Mouse (Mus musculus): ENCODE measurements at regions not wholly inside any gene's neighbourhood (a gene's known extent, or its start where the extent isn't known, plus 50 kb on each side); places are given as distances from the start of the nearest gene placed in this dataset.

- H3K4me1 ChIP-seq, result 0 out of 2 replicates have a peak, but pooled peaks cover 2% of the 10 kb centered on the region
- no peak overlapping the region for H3K4me3 ChIP-seq (replicated peaks)
- H3K4me2 ChIP-seq, result no peak overlapping the region
- no peak overlapping the region for H3K27ac ChIP-seq
- H3K9ac ChIP-seq, result no peak overlapping the region
- no peaks in the 10 kb centered on the region for H3K36me3 ChIP-seq
- H3K9me3 ChIP-seq, result no peaks in the 10 kb centered on the region
- no peaks in the 10 kb centered on the region for H3K27me3 ChIP-seq (replicated peaks)
- 45% methylated on average over 2 of the region's 2 CpGs for WGBS
- no peak for ATAC-seq (ENCODE audit: insufficient read depth, low FRiP score, low read depth)
Observed at GRCm38 (mm10) chr1:72014580-72014979, 197.5 kb downstream of the Mreg start.

GRCm38 (mm10) chr1:72013863-72014262, 198.2 kb downstream of the Mreg start:
- no peak overlapping the region for H3K9ac ChIP-seq
- H3K4me2 ChIP-seq, result no peak overlapping the region
- no peak overlapping the region for H3K27ac ChIP-seq
- WGBS, result 73% methylated on average over 7 of the region's 7 CpGs
- H3K27me3 ChIP-seq (replicated peaks), result no peaks in the 10 kb centered on the region
- H3K4me1 ChIP-seq, result 0 out of 2 replicates have a peak, but pooled peaks cover 2% of the 10 kb centered on the region
- no peaks in the 10 kb centered on the region for H3K9me3 ChIP-seq
- ATAC-seq (ENCODE audit: insufficient read depth, low FRiP score, low read depth), result no peak
- no peak overlapping the region for H3K4me3 ChIP-seq (replicated peaks)
- no peaks in the 10 kb centered on the region for H3K36me3 ChIP-seq

- Histone ChIP-seq H3K9ac (no peak overlapping the region), H3K36me3 (no peaks in the 10 kb centered on the region), H3K4me3 (replicated peaks) (no peak overlapping the region), H3K4me2 (no peak overlapping the region), H3K27me3 (replicated peaks) (no peaks in the 10 kb centered on the region), H3K27ac (no peak overlapping the region), H3K9me3 (no peaks in the 10 kb centered on the region), H3K4me1 (0 out of 2 replicates have a peak, but pooled peaks cover 2% of the 10 kb centered on the region)
- WGBS, result 60% methylated on average over 7 of the region's 7 CpGs
- no peak for ATAC-seq (ENCODE audit: insufficient read depth, low FRiP score, low read depth)
Observed at GRCm38 (mm10) chr1:72012710-72013109, 199.4 kb downstream of the Mreg start.

- 27% methylated on average over 7 of the region's 7 CpGs for WGBS
- Histone ChIP-seq H3K36me3 (no peaks in the 10 kb centered on the region), H3K4me3 (replicated peaks) (no peak overlapping the region), H3K9ac (no peak overlapping the region), H3K27me3 (replicated peaks) (no peaks in the 10 kb centered on the region), H3K4me2 (no peak overlapping the region), H3K27ac (no peak overlapping the region), H3K9me3 (no peaks in the 10 kb centered on the region), H3K4me1 (0 out of 2 replicates have a peak, but pooled peaks cover 2% of the 10 kb centered on the region)
- no peak for ATAC-seq (ENCODE audit: insufficient read depth, low FRiP score, low read depth)
Observed at GRCm38 (mm10) chr1:72009270-72009928, 202.7 kb downstream of the Mreg start.

- H3K4me2 ChIP-seq, result no peak overlapping the region
- H3K9ac ChIP-seq, result no peak overlapping the region
- no peaks in the 10 kb centered on the region for H3K9me3 ChIP-seq
- H3K36me3 ChIP-seq, result no peaks in the 10 kb centered on the region
- 0 out of 2 replicates have a peak, but pooled peaks cover 3% of the 10 kb centered on the region for H3K4me1 ChIP-seq
- H3K4me3 ChIP-seq (replicated peaks), result no peak overlapping the region
- no peak overlapping the region for H3K27ac ChIP-seq
- ATAC-seq (ENCODE audit: insufficient read depth, low FRiP score, low read depth), result no peak
- 73% methylated on average over 7 of the region's 7 CpGs for WGBS
- no peaks in the 10 kb centered on the region for H3K27me3 ChIP-seq (replicated peaks)
Observed at GRCm38 (mm10) chr1:72006696-72007291, 205.3 kb downstream of the Mreg start.

GRCm38 (mm10) chr1:72005956-72006355, 206.2 kb downstream of the Mreg start:
- H3K9me3 ChIP-seq, result no peaks in the 10 kb centered on the region
- no peaks in the 10 kb centered on the region for H3K27me3 ChIP-seq (replicated peaks)
- no peak overlapping the region for H3K4me3 ChIP-seq (replicated peaks)
- no peak for ATAC-seq (ENCODE audit: insufficient read depth, low FRiP score, low read depth)
- 63% methylated on average over 8 of the region's 8 CpGs for WGBS
- H3K36me3 ChIP-seq, result no peaks in the 10 kb centered on the region
- H3K27ac ChIP-seq, result no peak overlapping the region
- no peak overlapping the region for H3K4me2 ChIP-seq
- 0 out of 2 replicates have a peak, but pooled peaks cover 3% of the 10 kb centered on the region for H3K4me1 ChIP-seq
- no peak overlapping the region for H3K9ac ChIP-seq

GRCm38 (mm10) chr1:72005550-72005949, 206.6 kb downstream of the Mreg start:
- 75% methylated on average over 7 of the region's 7 CpGs for WGBS
- no peak overlapping the region for H3K27ac ChIP-seq
- H3K9ac ChIP-seq, result no peak overlapping the region
- no peak for ATAC-seq (ENCODE audit: insufficient read depth, low FRiP score, low read depth)
- H3K36me3 ChIP-seq, result no peaks in the 10 kb centered on the region
- H3K4me3 ChIP-seq (replicated peaks), result no peak overlapping the region
- no peak overlapping the region for H3K4me2 ChIP-seq
- no peaks in the 10 kb centered on the region for H3K27me3 ChIP-seq (replicated peaks)
- H3K4me1 ChIP-seq, result 0 out of 2 replicates have a peak, but pooled peaks cover 3% of the 10 kb centered on the region
- no peaks in the 10 kb centered on the region for H3K9me3 ChIP-seq

- no peak overlapping the region for H3K9ac ChIP-seq
- no peak overlapping the region for H3K4me2 ChIP-seq
- no peaks in the 10 kb centered on the region for H3K27me3 ChIP-seq (replicated peaks)
- no peak overlapping the region for H3K4me3 ChIP-seq (replicated peaks)
- no peaks in the 10 kb centered on the region for H3K9me3 ChIP-seq
- H3K27ac ChIP-seq, result peak overlapping the region; percentile 70
- WGBS, result 76% methylated on average over 14 of the region's 14 CpGs
- no peak for ATAC-seq (ENCODE audit: insufficient read depth, low FRiP score, low read depth)
- H3K4me1 ChIP-seq, result 0 out of 2 replicates have a peak, but pooled peaks cover 3% of the 10 kb centered on the region
- H3K36me3 ChIP-seq, result no peaks in the 10 kb centered on the region
Observed at GRCm38 (mm10) chr1:72003424-72004278, 208.5 kb downstream of the Mreg start.

GRCm38 (mm10) chr1:72002471-72003116, 209.5 kb downstream of the Mreg start:
- no peaks in the 10 kb centered on the region for H3K9me3 ChIP-seq
- WGBS, result 34% methylated on average over 9 of the region's 9 CpGs
- no peak overlapping the region for H3K9ac ChIP-seq
- ATAC-seq (ENCODE audit: insufficient read depth, low FRiP score, low read depth), result peak; percentile 89
- H3K27ac ChIP-seq, result peak overlapping the region; percentile 70
- no peaks in the 10 kb centered on the region for H3K27me3 ChIP-seq (replicated peaks)
- H3K4me2 ChIP-seq, result no peak overlapping the region
- no peaks in the 10 kb centered on the region for H3K36me3 ChIP-seq
- 0 out of 2 replicates have a peak, but pooled peaks cover 3% of the 10 kb centered on the region for H3K4me1 ChIP-seq
- no peak overlapping the region for H3K4me3 ChIP-seq (replicated peaks)

- no peaks in the 10 kb centered on the region for H3K27me3 ChIP-seq (replicated peaks)
- 0 out of 2 replicates have a peak, but pooled peaks cover 3% of the 10 kb centered on the region for H3K4me1 ChIP-seq
- no peak overlapping the region for H3K9ac ChIP-seq
- no peak overlapping the region for H3K4me3 ChIP-seq (replicated peaks)
- no peaks in the 10 kb centered on the region for H3K9me3 ChIP-seq
- ATAC-seq (ENCODE audit: insufficient read depth, low FRiP score, low read depth), result no peak
- no peaks in the 10 kb centered on the region for H3K36me3 ChIP-seq
- WGBS, result 84% methylated on average over 2 of the region's 2 CpGs
- H3K4me2 ChIP-seq, result no peak overlapping the region
- no peak overlapping the region for H3K27ac ChIP-seq
Observed at GRCm38 (mm10) chr1:72000741-72001140, 211.4 kb downstream of the Mreg start.

- Histone ChIP-seq H3K4me1 (no peaks in the 10 kb centered on the region), H3K27me3 (replicated peaks) (no peaks in the 10 kb centered on the region), H3K36me3 (no peaks in the 10 kb centered on the region), H3K9ac (no peak overlapping the region), H3K9me3 (no peaks in the 10 kb centered on the region), H3K4me2 (no peak overlapping the region), H3K4me3 (replicated peaks) (no peak overlapping the region), H3K27ac (no peak overlapping the region)
- WGBS, result 75% methylated on average over 2 of the region's 2 CpGs
- no peak for ATAC-seq (ENCODE audit: insufficient read depth, low FRiP score, low read depth)
Observed at GRCm38 (mm10) chr1:71996828-71997227, 215.3 kb downstream of the Mreg start.

All from stomach, embryonic 15.5 days (tissue).